Mouse (Mus musculus): Measurements from ENCODE around the gene Kcna10.

Gene Kcna10

DNA sequence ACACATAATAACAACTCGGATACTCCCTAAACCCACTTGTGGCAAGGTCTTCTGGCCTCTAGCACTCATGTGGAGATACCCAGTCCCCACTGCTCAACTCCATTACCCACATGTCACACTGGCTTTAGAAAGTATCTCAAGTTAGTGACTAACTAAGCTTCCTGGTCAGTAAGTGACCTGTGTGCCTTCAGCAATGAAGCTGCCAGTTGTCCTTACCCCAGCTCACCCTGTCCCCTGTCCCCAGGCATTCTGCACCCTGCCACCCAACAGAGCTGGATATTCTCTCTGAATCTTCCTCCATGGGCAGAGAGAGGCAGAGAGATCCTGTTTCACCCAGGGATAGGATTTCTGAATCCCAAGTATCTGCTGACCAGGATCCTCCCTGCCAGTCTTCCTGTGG, at the start of gene Kcna10:
Gene Kcna10 (plus strand): TSS at position 301 of the 400 bp plus-strand sequence.
- in situ Hi-C loops (cut with MboI, MseI): loop anchor here in 1 of 2 experiments (10.0 kb wide), 1 partner anchor 278 kb away; no protein-coding TSS in a partner anchor

GRCm38 (mm10) chr3:107134457-107134856, 48.4 kb upstream of the Kcna10 start:
- in situ Hi-C loops (cut with MboI, MseI): no loop called here

- in situ Hi-C loops (cut with MboI, MseI): no loop called here
Observed at GRCm38 (mm10) chr3:107147126-107147525, 35.7 kb upstream of the Kcna10 start.

GRCm38 (mm10) chr3:107149006-107149405, 33.9 kb upstream of the Kcna10 start:
- in situ Hi-C loops (cut with MboI, MseI): no loop called here

DNA sequence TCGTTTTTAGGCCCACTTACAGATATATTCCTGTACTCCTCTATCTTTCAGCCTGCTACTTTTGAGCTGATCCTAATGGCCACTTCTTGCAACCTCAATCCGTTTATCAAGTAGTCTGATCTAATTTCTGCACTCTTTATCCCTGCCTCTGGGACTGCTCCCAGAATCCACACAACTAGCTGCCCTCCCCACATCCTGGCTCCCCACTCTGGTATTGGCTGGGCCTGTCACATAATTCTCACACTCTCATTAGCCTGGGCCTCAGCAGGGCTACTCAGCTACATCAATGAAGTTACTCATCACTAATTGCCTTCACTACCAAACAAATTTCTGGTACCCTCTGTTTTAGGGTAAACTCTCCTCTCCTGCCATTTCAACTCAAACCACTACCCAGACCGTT, 32.4 kb upstream of the Kcna10 start:
- in situ Hi-C loops (cut with MboI, MseI): loop anchor here (5.0 to 25.0 kb wide), 4 partner anchors 48 to 1838 kb away; partner anchors contain the start of gene Kcna2 (in 2 of the 2)

- in situ Hi-C loops (cut with MboI, MseI): loop anchor here (5.0 to 25.0 kb wide), 4 partner anchors 49 to 1839 kb away; partner anchors contain the start of gene Kcna2 (in 2 of the 2)
Observed at GRCm38 (mm10) chr3:107150872-107151540, 31.9 kb upstream of the Kcna10 start.

- in situ Hi-C loops (cut with MboI, MseI): loop anchor here (5.0 to 25.0 kb wide), 4 partner anchors 52 to 1842 kb away; partner anchors contain the start of gene Kcna2 (in 2 of the 2)
Observed at GRCm38 (mm10) chr3:107153772-107154655, 28.8 kb upstream of the Kcna10 start.

DNA sequence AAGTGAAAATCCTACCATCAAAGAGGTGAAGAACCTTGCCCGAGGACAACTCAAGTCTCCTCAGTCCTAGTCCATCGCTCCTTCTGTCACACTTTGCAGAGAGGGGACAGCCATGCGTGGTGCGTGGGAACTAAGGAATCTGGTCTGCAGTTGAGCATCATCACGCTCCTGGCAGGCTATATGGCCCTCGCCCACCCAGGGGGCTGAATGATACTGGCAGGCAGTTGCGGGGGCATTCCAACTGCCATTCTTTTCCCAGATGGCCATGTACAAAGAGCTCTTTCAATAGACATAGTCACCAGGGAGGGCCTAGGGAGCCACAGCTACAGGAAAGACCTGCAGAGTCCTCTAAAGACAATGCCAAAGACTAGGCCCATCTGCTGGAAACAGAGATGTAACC, 24.0 kb upstream of the Kcna10 start:
- in situ Hi-C loops (cut with MboI, MseI): loop anchor here (10.0 to 25.0 kb wide), 3 partner anchors 164 to 1847 kb away; no protein-coding TSS in a partner anchor

- in situ Hi-C loops (cut with MboI, MseI): loop anchor here (10.0 to 25.0 kb wide), 3 partner anchors 165 to 1847 kb away; no protein-coding TSS in a partner anchor
Observed at GRCm38 (mm10) chr3:107159418-107159817, 23.4 kb upstream of the Kcna10 start.

GRCm38 (mm10) chr3:107159859-107160324, 23.0 kb upstream of the Kcna10 start:
- in situ Hi-C loops (cut with MboI, MseI): loop anchor here (10.0 to 25.0 kb wide), 3 partner anchors 165 to 1848 kb away; no protein-coding TSS in a partner anchor

DNA sequence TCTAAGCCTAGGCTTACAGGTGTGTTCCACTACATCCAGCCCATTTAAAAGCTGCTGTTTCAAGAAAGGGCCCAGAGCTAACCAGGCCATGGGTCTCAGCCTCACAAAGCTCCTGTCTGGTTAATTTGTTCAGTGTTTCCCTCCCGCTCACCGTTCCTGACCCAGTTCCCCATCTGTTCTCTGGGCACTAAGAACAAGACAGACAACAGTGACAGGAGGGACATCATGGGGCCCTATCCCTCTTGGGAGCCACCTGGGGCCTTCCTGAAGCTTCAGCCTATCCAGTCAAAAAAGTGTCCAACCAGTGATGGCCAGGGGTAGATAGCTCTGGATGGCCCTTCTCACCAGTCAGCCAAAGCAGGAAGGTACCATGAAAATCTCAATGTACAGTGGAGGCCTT, 20.1 kb upstream of the Kcna10 start:
- in situ Hi-C loops (cut with MboI, MseI): loop anchor here in 1 of 2 experiments (25.0 kb wide), 1 partner anchor 1850 kb away; no protein-coding TSS in a partner anchor

DNA sequence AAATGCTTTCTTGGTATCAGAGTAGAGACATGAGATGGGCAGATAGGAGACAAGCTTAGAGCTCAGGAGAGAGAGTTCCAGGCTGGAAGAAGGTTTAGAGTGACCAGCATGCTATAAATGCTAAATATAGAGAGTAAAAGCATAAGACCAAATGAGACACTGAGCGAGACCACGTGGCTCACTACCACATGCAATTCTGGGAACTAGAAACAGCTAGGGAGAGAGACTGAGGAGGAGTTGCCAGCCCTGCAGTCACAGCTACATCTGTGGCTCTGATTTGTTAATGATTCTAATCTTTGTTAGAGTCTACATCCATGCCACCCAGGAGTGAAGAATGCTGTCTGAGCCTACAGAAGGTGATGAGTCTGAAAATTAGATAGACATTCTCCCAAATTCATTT, 13.3 kb upstream of the Kcna10 start:
- in situ Hi-C loops (cut with MboI, MseI): loop anchor here in 1 of 2 experiments (5.0 to 25.0 kb wide), 2 partner anchors 232 to 1857 kb away; no protein-coding TSS in a partner anchor

DNA sequence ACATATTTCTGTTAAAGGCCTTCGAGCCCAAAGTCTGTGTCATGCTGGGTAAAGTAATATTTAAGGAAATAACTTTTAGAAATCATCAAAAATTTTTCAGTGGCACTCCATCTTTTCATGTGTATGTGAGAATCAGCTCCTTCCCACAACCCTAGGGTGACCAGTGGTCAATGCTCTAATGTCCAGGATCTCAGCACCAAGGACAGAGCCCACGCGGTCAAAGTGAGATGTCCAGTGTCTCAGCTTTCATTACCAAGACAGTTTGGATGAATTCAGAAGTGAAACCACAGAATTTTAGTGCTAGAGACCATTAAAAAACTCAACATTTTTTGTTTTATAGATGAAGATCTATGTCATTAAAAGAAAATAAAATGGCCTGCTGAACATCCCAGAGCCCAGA, 10.9 kb upstream of the Kcna10 start:
- in situ Hi-C loops (cut with MboI, MseI): loop anchor here in 1 of 2 experiments (25.0 kb wide), 1 partner anchor 1860 kb away; no protein-coding TSS in a partner anchor

GRCm38 (mm10) chr3:107172556-107172955, 10.3 kb upstream of the Kcna10 start:
- in situ Hi-C loops (cut with MboI, MseI): loop anchor here in 1 of 2 experiments (25.0 kb wide), 1 partner anchor 1860 kb away; no protein-coding TSS in a partner anchor

DNA sequence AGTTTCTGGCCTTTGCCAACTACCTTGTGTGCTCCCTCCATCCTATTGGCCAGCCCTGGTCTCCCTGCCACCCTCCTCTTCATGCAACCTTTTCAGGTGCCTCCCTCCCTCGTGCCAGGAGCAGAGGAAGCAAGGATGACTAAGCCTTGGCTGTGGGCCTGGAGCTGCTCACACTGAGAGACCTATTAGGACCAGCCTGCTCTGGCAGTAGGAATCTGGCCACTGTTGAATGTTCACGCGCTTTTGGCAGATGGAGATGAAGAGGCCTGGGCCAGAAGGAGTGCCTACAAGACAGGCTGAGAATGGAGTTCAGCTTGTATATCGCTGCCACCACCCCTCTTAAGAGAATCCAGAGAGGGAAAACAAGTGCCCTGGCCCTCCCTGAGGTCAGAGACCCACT, 7.4 kb upstream of the Kcna10 start:
- in situ Hi-C loops (cut with MboI, MseI): no loop called here

- in situ Hi-C loops (cut with MboI, MseI): no loop called here
Observed at GRCm38 (mm10) chr3:107176501-107176900, 6.4 kb upstream of the Kcna10 start.

- in situ Hi-C loops (cut with MboI, MseI): loop anchor here in 1 of 2 experiments (10.0 kb wide), 1 partner anchor 276 kb away; no protein-coding TSS in a partner anchor
Observed at GRCm38 (mm10) chr3:107180860-107181259, 2.0 kb upstream of the Kcna10 start.

- in situ Hi-C loops (cut with MboI, MseI): loop anchor here in 1 of 2 experiments (10.0 kb wide), 1 partner anchor 278 kb away; no protein-coding TSS in a partner anchor
Observed at GRCm38 (mm10) chr3:107183178-107183577, 322 bp downstream of the Kcna10 start.

DNA sequence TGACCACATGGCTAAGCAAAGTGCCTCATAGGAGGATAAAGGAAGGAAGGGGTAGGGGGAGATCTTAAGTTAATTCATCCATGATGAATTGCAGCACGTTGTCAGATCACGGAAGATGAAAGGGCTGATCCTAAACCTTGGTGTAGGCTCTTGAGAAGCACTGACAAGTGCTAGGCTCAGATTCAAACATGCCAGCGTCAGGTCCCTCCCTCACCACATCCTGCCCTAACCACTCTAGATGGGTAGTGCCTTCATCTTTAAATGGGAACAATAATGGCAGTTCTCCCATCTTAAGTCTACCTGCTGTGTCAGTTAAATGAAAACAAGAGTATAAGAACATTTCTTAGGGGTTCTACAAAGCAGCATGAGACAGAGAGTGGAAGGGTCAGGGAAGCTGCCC, 2.7 kb downstream of the Kcna10 start:
- in situ Hi-C loops (cut with MboI, MseI): loop anchor here (5.0 to 10.0 kb wide), 2 partner anchors 93 to 281 kb away; no protein-coding TSS in a partner anchor

DNA sequence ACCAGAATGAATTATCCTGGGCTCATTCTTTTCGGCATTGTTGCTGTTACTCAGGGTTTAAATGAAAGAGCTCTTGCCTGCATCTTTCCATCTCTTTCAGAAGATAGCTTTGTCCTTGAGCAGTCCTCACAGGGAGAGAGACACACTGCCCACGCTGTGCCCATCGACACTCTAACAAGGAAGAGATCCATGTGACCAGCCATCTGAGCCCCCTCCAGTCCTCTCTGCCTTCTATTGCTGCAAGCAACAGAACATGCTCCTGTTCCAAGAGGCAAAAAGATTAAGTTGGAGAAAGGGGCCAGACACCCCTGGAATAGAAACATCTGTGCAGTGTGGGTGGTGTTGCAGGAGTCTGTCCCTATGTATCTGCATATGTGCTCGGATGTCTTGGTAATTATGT, 4.2 kb downstream of the Kcna10 start:
- in situ Hi-C loops (cut with MboI, MseI): loop anchor here (5.0 to 10.0 kb wide), 2 partner anchors 95 to 282 kb away; no protein-coding TSS in a partner anchor

Measured in T-helper 17 cell (primary cell).